Mouse (Mus musculus) forebrain, embryonic 14.5 days (tissue): ENCODE measurements around the gene Afg3l1. TPM values are rescaled to one million over a fixed set of nuclear protein-coding genes. Genes with fewer than 3 reads are reported as not detected.
A peak's percentile ranks its signal among the peaks of the same experiment; 100 is the strongest.
"Not testable (repeated sequence)": the region's sequence is repeated elsewhere in the genome, so short reads cannot be mapped to it uniquely, and the experiment has no call there.

Experiments used
- ATAC-seq: fragments of 200-750 bp; cut with Nextera tagmentation; 2 replicates; pipeline ENCODE4 v1.8.0; 2017; ENCODE audit warnings: mild to moderate bottlenecking, moderate library complexity
- DNase-seq: peaks from one replicate; pipeline ENCODE4 v3.0.0-alpha.2; 2015; ENCODE audit warnings: low spot score
- H3K27ac ChIP-seq: fragments of 300-500 bp; sonication (generic); 2 replicates; pipeline ENCODE4 v1.5.1; 2014; ENCODE audit warnings: low read depth, mild to moderate bottlenecking, control low read depth, low read length, moderate library complexity
- H3K27me3 ChIP-seq: fragments of 300-500 bp; sonication (generic); replicated peaks from 2 replicates; pipeline ENCODE4 v1.6.1; 2014; ENCODE audit warnings: low read length, control low read depth, mixed read lengths; ENCODE audit not compliant: control insufficient read depth, insufficient read depth
- H3K36me3 ChIP-seq: fragments of 300-500 bp; sonication (generic); 2 replicates; pipeline ENCODE4 v1.6.1; 2014; ENCODE audit warnings: low read length, control low read depth; ENCODE audit not compliant: control insufficient read depth, insufficient read depth
- H3K4me1 ChIP-seq: fragments of 300-500 bp; sonication (generic); 2 replicates; pipeline ENCODE4 v1.6.1; 2014; ENCODE audit warnings: antibody characterized with exemption, low read length, control low read depth; ENCODE audit not compliant: control insufficient read depth, insufficient read depth
- H3K4me2 ChIP-seq: fragments of 300-500 bp; sonication (generic); 2 replicates; pipeline ENCODE4 v1.6.1; 2014; ENCODE audit warnings: mild to moderate bottlenecking, control low read depth, low read length
- H3K4me3 ChIP-seq: fragments of 300-500 bp; sonication (generic); 2 replicates; pipeline ENCODE4 v1.5.1; 2014; ENCODE audit warnings: low read depth, low read length, control low read depth
- H3K9ac ChIP-seq: fragments of 300-500 bp; sonication (generic); 2 replicates; pipeline ENCODE4 v1.6.1; 2014; ENCODE audit warnings: mild to moderate bottlenecking, low read length, control low read depth, moderate library complexity
- H3K9me3 ChIP-seq: fragments of 300-500 bp; sonication (generic); replicated peaks from 2 replicates; pipeline ENCODE4 v1.6.1; 2016; ENCODE audit warnings: low read length, control low read depth, mixed read lengths; ENCODE audit not compliant: control insufficient read depth
- WGBS: fragments of 180-500 bp; shearing (Covaris S2); extraction: QIAGEN DNeasy Blood & Tissue Kit; methylation state at CpG from one replicate; pipeline ENCODE4 v1.1.7; 2014; 5-methylcytosine and 5-hydroxymethylcytosine counted together
- polyA plus RNA-seq: library from polyadenylated mRNA; unstranded; fragments of >200 nt; fragmentation: Nextera tagmentation; extraction: Ambion mirVana; gene quantifications from 2 replicates; pipeline ENCODE4 v1.2.1, GENCODE M21; 2014

The Afg3l1 gene
- polyA plus RNA-seq, 1 experiment from 2014 or later = 26.6 TPM

DNA sequence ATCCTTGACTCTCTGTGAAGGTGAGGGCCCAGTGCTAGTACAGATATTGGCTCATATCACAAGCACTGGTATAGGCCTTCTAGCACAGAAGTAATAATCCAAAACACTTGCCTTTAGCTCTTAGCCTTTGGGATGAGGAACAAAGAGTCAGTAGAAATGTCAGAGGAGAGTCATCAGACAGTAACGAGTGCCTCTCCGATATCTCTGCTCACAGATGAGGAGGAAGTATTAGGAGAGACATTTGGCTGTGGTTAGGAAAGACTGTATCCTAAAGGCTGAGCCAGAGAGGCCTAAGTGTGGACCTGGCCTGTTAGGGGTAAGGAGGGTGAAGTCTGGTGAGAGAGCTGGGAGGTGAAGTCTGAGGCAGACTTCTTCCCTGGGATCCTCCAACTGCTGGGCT is 35.9 kb upstream of the Afg3l1 start:
- Histone ChIP-seq H3K9me3 (no peaks in the 10 kb centered on the region), H3K27me3 (no peaks in the 10 kb centered on the region), H3K36me3 (0 out of 2 replicates have a peak, but pooled peaks cover 3% of the 10 kb centered on the region), H3K9ac (no peak overlapping the region), H3K4me2 (no peak overlapping the region), H3K4me3 (no peak overlapping the region), H3K27ac (no peak overlapping the region), H3K4me1 (peaks cover 5% of the 10 kb centered on the region)
- 97% methylated on average over 2 of the region's 2 CpGs for WGBS
- no peak for DNase-seq
- ATAC-seq = no peak

DNA sequence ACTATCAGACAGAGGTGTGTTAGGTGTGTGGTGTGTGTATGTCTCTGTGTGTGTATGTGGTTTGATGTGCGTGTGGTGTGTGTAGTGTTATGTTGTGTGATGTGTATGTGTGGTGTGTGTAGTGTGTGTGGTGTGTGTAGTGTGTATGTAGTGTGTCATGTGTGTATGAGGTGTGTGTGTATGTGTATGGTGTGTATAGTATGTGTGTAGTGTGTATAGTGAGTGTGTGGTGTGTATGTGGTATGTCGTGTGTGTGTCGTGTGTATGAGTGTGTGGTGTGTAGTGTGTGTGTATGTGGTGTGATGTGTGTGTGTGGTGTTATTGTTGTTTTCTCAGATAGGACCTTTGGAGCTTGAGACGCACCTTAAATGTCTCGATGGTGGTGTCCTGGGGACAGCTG is 35.4 kb upstream of the Afg3l1 start:
- Histone ChIP-seq H3K4me1 (peaks cover 5% of the 10 kb centered on the region), H3K27ac (no peak overlapping the region), H3K36me3 (0 out of 2 replicates have a peak, but pooled peaks cover 6% of the 10 kb centered on the region), H3K27me3 (no peaks in the 10 kb centered on the region), H3K4me2 (peak overlapping the region; percentile 56), H3K9ac (peak overlapping the region; percentile 84), H3K4me3 (peak overlapping the region; percentile 67; the same call in 1 of the 2 replicates), H3K9me3 (no peaks in the 10 kb centered on the region)
- ATAC-seq = 0 out of 2 replicates have a peak, but pooled peaks have one; percentile 18
- no peak for DNase-seq
- WGBS = 82% methylated on average over 5 of the region's 5 CpGs

DNA sequence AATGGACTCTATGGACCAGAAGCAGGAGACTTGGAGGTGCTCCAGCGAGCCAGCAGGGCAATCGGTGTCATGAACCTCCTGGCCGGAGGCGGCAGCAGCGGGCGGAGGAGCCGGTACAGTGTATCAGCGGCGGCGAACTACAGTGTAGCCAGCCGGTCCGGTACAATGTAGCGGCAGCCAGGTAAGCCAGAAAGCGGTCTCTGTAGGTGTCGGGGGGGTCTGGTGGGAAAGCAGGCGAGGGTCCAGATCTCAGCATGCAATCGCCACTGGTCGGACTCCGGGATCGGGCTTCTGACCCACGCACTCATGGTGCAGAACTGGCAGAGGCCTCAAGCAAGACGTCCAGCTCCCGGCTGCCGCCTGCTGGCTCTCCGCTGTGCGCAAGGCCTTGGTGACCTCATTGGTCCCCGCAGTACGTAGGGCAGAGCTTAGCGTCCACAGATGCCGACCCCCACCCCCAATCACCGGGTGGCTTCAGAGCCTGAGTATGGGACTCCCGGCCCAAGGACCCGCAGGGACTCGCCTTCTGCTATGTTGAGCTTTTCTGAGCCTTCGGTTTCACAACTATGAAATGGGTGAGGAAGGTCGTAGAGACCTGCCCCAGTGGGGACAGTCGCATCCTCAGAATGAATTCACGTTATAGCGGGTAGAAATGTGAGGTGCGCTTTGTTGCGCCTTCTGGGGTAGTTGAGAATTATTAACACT is 34.7 kb upstream of the Afg3l1 start:
- Histone ChIP-seq H3K4me1 (peaks cover 5% of the 10 kb centered on the region), H3K9me3 (no peaks in the 10 kb centered on the region), H3K4me3 (peak overlapping the region; percentile 67), H3K9ac (peak overlapping the region; percentile 84), H3K27ac (0 out of 2 replicates have a peak overlapping the region, but pooled peaks have one; percentile 44), H3K27me3 (no peaks in the 10 kb centered on the region), H3K36me3 (0 out of 2 replicates have a peak, but pooled peaks cover 6% of the 10 kb centered on the region), H3K4me2 (peak overlapping the region; percentile 56)
- under 1% methylated on average over 41 of the region's 41 CpGs for WGBS
- DNase-seq (peak; percentile 90), ATAC-seq (peak; percentile 94)

DNA sequence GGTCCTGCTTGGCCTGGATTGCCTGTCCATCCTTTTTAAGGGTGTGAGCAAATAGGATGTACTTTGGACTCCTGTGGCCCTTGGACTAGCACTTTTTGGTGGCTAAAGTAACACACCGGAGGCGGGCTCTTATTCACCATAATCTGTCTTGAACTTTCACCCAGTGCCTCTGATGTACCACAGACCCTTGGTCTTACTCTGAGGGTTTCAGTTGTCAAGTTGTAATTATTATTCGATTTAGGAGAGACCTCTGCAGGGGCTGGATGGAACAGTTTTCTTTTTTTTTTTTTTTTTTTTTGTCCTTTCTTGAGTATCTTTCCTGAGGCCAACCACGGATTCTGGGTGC is 34.2 kb upstream of the Afg3l1 start:
- no peaks in the 10 kb centered on the region for H3K27me3 ChIP-seq
- 17% methylated on average over 4 of the region's 4 CpGs for WGBS
- 0 out of 2 replicates have a peak, but pooled peaks cover 6% of the 10 kb centered on the region for H3K36me3 ChIP-seq
- H3K4me2 ChIP-seq = peak overlapping the region; percentile 56
- H3K4me1 ChIP-seq = peaks cover 5% of the 10 kb centered on the region
- no peaks in the 10 kb centered on the region for H3K9me3 ChIP-seq
- H3K9ac ChIP-seq = peak overlapping the region; percentile 84
- ATAC-seq (no peak), DNase-seq (peak; percentile 24)
- H3K4me3 ChIP-seq = peak overlapping the region; percentile 67
- H3K27ac ChIP-seq = no peak overlapping the region

DNA sequence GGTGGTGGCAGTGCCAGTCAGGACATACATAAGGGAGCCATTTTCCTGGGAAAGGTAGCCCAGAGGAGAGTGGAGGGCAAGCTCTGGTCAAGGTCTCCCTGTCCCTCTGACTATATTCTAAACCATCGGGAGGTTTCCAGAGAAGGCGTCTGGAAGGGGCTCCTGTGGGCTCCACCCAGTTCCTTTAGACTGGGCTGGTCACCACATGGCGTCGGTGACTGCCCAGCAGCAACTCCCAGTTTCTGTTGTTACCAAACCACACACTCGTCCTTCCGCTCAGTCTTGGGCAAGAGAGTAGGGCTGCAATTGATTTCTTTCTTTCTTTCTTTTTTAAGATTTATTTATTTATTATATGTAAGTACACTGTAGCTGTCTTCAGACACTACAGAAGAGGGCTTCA is 33.6 kb upstream of the Afg3l1 start:
- Histone ChIP-seq H3K27ac (no peak overlapping the region), H3K9ac (peak overlapping the region; percentile 84), H3K36me3 (0 out of 2 replicates have a peak, but pooled peaks cover 6% of the 10 kb centered on the region), H3K4me1 (peaks cover 5% of the 10 kb centered on the region), H3K4me3 (0 out of 2 replicates have a peak overlapping the region, but pooled peaks have one; percentile 67), H3K27me3 (no peaks in the 10 kb centered on the region), H3K9me3 (no peaks in the 10 kb centered on the region), H3K4me2 (no peak overlapping the region; the same call in 1 of the 2 replicates)
- 86% methylated on average over 6 of the region's 6 CpGs for WGBS
- DNase-seq (no peak), ATAC-seq (no peak)

DNA sequence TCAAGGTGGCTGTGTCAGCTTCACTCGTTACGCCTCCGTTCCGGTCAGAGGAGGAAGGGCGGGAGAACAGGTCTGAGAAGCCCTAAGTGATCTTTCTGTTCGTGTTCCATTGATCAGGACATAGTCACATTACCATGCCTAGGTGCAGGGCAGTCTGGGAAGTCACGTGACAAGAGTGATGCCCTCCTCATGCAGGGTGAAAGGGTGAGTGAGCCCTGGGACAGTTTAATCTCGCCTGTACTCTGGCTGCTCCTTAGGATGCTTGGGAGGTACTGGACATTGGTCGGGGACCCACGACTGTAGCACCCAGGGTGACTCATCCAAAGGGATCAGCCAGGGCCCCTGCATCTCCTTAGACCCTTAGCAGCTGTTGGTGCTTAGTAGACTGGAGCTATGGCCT is 31.7 kb upstream of the Afg3l1 start:
- Histone ChIP-seq H3K36me3 (peaks cover 6% of the 10 kb centered on the region; the same call in 1 of the 2 replicates), H3K27ac (no peak overlapping the region), H3K9ac (no peak overlapping the region), H3K4me1 (peaks cover 5% of the 10 kb centered on the region), H3K4me3 (no peak overlapping the region), H3K4me2 (no peak overlapping the region), H3K27me3 (no peaks in the 10 kb centered on the region), H3K9me3 (no peaks in the 10 kb centered on the region)
- DNase-seq (no peak), ATAC-seq (no peak)
- WGBS = 87% methylated on average over 10 of the region's 10 CpGs

DNA sequence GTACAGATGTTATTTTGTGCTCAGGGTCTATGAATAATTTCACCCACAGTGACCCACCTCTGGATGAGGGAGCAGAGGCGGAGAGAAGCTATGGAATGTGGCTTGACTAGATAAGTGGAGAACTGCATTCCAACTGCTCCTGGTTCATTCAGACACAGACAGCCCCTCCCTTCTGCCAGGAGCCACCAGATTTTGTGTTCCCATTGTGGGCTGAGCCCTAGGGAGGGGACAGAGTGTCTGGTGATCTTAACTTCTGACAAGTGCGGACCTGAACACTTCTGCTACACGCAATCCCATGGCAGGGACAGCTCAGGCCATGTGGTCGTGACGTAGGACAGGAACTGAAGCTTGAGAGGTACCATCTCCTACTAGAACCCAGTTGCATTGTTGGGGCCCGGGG is 30.9 kb upstream of the Afg3l1 start:
- Histone ChIP-seq H3K4me3 (no peak overlapping the region), H3K27me3 (no peaks in the 10 kb centered on the region), H3K9ac (no peak overlapping the region), H3K36me3 (peaks cover 6% of the 10 kb centered on the region; the same call in 1 of the 2 replicates), H3K4me1 (peaks cover 5% of the 10 kb centered on the region), H3K9me3 (no peaks in the 10 kb centered on the region), H3K4me2 (no peak overlapping the region), H3K27ac (no peak overlapping the region)
- no peak for DNase-seq
- WGBS = 94% methylated on average over 6 of the region's 6 CpGs
- no peak for ATAC-seq

DNA sequence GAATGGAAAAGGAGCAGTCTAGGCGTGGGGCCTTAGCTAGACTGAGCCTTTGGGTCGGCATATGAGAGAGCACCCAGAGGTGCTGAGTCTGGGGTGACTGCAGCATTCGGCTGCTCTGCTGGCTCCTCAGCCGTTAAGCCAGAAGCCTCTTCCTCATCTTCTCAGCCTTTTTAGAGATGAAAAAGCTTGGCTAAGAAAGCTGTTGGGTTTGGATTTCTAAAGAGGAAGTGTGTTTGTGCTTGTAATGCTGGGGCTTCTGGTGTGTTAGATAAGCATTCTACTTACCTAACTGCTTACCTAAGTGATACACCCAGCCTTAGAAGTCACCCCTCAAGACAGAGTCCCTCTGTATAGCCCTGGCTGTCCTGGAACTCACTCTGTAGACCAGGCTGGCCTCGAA is 26.9 kb upstream of the Afg3l1 start:
- WGBS = 91% methylated on average over 5 of the region's 5 CpGs
- Histone ChIP-seq H3K27me3 (no peaks in the 10 kb centered on the region), H3K27ac (no peak overlapping the region), H3K9ac (no peak overlapping the region), H3K4me1 (no peaks in the 10 kb centered on the region), H3K4me2 (no peak overlapping the region), H3K9me3 (no peaks in the 10 kb centered on the region), H3K36me3 (peaks cover 38% of the 10 kb centered on the region), H3K4me3 (no peak overlapping the region)
- no peak for DNase-seq
- ATAC-seq = no peak

DNA sequence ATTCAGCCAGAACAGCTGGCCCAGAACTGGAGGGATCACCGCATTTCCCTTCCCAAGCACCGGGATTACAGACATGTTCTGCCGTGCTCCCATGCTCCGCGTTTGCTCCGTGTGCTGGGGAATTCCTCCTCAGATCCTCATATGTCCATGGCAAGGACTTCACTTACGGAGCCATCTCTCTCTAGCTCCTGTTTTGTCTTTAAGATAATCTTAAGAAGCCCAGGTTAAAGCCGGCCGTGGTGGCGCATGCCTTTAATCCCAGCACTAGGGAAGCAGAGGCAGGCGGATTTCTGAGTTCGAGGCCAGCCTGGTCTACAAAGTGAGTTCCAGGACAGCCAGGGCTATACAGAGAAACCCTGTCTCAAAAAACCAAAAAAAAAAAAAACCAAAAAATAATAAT is 26.0 kb upstream of the Afg3l1 start:
- H3K9ac ChIP-seq, H3K27ac ChIP-seq, ATAC-seq, H3K27me3 ChIP-seq, H3K9me3 ChIP-seq, H3K4me2 ChIP-seq, DNase-seq, H3K4me1 ChIP-seq, H3K4me3 ChIP-seq: not testable (repeated sequence)
- 94% methylated on average over 12 of the region's 12 CpGs for WGBS
- peaks cover 46% of the 10 kb centered on the region for H3K36me3 ChIP-seq
